Mouse (Mus musculus) mature B cell (primary cell): ENCODE data around the gene Pim1.

ENCODE experiments used
- in situ Hi-C: fragments of 300-500 bp; cut with MboI; formaldehyde crosslinking; loops from 2 replicates; pipeline ENCODE4 v1.14.3; 2019

The Pim1 gene

DNA sequence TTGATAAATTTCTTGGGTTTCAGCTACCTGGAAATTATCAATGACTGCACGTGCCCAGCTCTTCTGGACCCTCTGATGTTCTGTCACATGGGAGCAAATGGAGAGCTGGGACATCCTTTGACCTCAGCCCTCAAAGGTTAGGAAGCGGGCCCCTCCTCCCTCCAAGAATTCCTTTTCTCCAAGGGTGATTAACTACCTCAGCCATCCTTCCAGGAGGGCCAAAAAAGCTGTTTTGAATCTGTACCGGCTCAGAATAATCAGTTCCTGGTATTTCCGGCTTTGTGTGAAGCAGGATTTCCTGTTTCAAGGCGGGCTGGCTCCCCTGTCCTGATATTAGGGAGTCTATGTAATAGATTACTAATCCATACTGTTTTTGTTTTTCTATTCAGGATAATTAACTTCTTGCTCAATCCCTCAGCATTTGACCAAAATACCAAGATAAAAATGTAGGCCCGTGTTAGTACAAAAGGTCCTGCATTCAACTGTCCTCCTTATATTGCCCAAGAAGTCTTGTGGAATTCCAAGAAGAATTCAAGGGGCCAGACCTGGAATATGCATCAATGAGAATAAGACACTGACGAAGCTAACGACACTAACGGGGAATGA, 25.0 kb upstream of the Pim1 start:
- in situ Hi-C loops: no loop called here

DNA sequence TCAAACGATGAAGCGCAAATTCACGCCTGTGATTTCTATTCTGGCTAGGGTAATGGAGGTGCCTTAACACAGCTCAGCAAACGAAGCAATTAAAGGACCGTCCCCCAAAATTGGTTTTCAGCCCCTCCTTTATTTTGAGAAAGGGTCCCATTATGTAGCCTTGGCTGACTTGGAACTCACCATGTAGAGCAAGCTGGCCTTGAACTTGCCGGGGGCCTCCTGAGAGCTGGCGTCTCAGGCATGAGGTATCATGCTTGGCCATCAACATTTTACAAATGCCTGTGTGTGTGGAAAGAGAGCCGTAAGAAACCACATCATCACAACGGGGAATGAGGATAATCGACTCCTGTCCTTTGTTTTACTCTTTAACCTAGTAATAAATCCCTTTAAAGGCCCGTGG, 23.5 kb upstream of the Pim1 start:
- in situ Hi-C loops: no loop called here

- in situ Hi-C loops: no loop called here
Observed at GRCm38 (mm10) chr17:29473466-29473865, 17.1 kb upstream of the Pim1 start.

DNA sequence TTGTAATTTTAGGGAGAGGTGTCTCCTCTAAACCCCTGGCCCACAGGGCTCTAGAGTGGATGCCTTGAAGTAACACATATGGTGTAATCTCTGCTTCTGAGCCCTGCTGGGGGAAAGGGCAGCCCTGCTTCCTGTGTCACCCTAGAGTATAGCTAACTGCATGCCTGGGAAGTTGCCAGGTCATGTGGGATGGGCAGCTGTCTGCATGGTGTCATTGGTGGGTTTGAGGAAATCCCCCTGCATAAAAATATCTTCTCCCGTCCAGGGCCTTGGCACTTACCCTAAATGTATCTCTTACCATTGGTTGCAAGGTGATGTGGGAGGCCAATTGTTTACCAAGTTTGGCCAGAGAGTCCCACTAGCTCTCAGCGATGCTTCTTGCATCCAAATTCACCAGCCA, 16.5 kb upstream of the Pim1 start:
- in situ Hi-C loops: no loop called here

- in situ Hi-C loops: no loop called here
Observed at GRCm38 (mm10) chr17:29475142-29475541, 15.4 kb upstream of the Pim1 start.

DNA sequence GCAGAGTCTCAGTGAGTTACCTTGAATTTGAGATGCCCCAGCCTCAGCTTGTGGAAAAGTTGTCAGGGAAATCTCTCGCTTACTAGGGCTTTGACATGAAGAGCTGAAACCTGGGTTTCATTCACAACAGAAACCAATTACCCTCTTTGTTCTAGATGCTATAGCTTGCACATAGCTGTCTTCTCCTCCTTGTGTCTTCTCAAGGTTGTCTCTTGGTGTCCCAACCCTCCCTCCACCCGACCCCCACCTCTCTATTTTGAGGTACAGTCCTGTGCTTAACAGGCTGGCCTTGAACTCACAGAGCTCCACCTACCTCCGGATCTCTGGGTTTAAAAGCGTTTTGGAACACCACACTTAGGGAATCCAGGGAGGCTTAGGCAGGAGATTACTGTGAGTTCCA, 14.1 kb upstream of the Pim1 start:
- in situ Hi-C loops: no loop called here

DNA sequence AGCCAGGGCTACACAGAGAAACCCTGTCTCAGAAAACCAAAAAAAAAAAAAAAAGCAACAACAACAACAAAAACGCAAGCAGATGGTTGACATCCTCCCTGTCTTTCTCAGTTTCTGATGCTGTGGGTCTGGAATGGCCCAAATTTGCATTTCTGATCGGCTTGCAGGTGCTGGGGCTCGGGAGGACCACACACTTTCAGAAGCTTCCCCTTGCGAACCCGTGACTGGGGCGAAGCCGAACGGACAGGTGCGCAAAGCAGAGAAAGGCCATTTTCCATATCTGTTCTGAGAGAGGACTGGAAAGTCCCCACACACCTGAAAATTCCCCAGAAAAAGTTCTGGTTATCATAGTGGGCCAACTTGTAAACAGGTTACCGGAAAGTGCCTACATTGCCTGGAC, 13.2 kb upstream of the Pim1 start:
- in situ Hi-C loops: no loop called here

GRCm38 (mm10) chr17:29478271-29478670, 12.3 kb upstream of the Pim1 start:
- in situ Hi-C loops: no loop called here

- in situ Hi-C loops: no loop called here
Observed at GRCm38 (mm10) chr17:29480256-29480655, 10.3 kb upstream of the Pim1 start.

- in situ Hi-C loops: no loop called here
Observed at GRCm38 (mm10) chr17:29482632-29483031, 7.9 kb upstream of the Pim1 start.

DNA sequence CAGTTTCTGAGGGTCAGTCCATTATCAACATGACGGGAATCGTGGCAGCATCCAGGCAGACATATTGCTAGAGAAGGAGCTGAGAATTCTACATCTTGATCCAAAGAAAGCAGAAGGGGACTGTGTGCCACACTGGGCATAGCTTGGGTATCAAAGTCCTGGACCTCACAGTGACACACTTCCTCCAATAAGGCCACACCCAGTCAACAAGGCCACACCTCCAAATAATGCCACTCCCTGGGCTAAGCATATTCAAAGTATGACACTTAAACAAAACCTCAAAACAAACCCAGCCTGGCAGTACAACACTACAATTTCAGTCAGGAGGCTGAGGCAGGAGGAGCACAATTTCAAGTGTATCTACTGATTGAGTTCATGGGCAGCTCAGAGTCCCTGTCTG, 7.3 kb upstream of the Pim1 start:
- in situ Hi-C loops: no loop called here

DNA sequence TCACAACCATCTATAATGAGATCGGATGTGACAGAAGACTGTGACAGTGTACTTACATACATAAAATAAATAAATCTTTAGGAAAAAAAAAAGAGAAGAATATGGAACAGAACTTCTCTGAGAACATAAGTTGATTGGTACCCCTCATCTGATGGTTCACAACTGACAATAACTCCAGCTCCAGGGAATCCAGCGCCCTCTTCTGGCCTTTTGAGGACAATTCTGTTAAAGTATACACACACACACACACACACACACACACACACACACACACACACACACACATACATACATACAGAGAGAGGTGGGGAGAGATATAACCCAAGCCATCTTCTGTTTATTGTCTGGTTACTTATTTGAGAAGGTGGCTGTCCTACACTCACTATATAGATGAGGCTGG, 6.1 kb upstream of the Pim1 start:
- in situ Hi-C loops: no loop called here

- in situ Hi-C loops: loop anchor here (5.0 kb wide), 1 partner anchor 48 kb away; no protein-coding TSS in a partner anchor
Observed at GRCm38 (mm10) chr17:29485336-29486233, 5.0 kb upstream of the Pim1 start.

GRCm38 (mm10) chr17:29488257-29488977, 2.1 kb upstream of the Pim1 start:
- in situ Hi-C loops: loop anchor here (5.0 kb wide), 1 partner anchor 51 kb away; no protein-coding TSS in a partner anchor

DNA sequence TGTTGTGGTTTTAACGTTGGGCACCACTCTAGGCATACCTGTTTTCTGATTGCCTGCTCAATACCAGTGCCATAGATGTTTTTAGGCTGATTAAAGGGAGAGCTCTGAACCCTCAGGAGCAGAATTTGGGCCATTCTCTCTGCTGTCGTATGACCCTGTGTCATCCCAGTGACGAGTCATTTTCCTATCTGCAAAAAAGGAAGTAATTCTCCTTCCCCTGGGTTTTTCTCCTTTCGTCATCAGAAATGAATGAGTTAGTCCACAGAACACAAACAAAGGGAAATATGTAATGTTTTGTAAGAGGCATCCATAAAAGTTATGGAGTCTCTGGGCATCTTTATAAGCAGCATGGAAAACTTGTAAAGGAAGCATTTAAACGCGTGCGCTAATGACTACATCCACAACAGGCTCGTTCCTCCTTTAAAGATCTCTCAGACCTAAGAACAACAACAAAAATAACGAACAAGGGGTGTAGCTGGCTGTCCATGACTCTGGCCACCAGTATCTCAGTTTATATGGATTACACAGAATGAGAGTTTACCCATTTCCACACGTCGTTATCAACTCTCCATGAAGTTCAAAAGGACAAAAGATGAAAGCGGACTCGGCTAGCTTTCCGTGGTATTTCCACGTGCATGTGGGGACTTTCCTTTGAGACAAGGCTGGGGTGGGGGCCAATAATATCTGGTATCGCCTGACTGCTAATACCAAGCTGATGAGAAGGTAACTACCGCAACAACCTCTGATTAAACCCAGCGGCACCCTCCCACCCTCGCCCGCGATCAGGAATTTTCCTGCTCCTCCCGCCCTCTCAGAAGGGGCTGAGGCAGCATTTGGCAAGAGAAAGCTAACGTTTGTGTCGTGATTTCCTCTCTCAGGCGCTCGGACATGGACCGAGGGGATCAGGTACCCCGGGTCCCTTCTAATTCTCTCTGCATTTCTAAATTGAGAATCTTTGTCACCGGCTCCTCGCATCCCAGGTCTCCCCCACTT, 1.3 kb upstream of the Pim1 start:
- in situ Hi-C loops: loop anchor here (5.0 kb wide), 1 partner anchor 52 kb away; no protein-coding TSS in a partner anchor

GRCm38 (mm10) chr17:29489971-29490712, 411 bp upstream of the Pim1 start:
- in situ Hi-C loops: loop anchor here (5.0 kb wide), 2 partner anchors 53 to 93 kb away; no protein-coding TSS in a partner anchor

DNA sequence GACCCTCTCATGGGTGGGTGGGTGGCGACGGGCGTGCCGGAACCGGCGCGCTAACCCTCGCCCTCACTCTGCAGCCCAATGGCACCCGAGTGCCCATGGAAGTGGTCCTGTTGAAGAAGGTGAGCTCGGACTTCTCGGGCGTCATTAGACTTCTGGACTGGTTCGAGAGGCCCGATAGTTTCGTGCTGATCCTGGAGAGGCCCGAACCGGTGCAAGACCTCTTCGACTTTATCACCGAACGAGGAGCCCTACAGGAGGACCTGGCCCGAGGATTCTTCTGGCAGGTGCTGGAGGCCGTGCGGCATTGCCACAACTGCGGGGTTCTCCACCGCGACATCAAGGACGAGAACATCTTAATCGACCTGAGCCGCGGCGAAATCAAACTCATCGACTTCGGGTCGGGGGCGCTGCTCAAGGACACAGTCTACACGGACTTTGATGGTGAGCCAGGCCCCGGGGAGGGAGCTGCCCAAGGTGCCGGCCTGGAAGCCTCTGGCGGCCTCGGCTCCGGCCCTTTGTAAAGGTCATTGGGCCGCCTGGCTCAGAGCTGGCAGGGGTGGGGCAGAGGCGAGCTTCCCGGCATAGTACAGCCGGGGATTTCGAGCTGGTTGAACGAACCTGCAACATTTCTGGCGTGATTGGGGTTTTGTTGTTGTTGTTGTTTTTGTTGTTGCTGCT, 1.2 kb downstream of the Pim1 start:
- in situ Hi-C loops: loop anchor here (5.0 kb wide), 1 partner anchor 94 kb away; no protein-coding TSS in a partner anchor

DNA sequence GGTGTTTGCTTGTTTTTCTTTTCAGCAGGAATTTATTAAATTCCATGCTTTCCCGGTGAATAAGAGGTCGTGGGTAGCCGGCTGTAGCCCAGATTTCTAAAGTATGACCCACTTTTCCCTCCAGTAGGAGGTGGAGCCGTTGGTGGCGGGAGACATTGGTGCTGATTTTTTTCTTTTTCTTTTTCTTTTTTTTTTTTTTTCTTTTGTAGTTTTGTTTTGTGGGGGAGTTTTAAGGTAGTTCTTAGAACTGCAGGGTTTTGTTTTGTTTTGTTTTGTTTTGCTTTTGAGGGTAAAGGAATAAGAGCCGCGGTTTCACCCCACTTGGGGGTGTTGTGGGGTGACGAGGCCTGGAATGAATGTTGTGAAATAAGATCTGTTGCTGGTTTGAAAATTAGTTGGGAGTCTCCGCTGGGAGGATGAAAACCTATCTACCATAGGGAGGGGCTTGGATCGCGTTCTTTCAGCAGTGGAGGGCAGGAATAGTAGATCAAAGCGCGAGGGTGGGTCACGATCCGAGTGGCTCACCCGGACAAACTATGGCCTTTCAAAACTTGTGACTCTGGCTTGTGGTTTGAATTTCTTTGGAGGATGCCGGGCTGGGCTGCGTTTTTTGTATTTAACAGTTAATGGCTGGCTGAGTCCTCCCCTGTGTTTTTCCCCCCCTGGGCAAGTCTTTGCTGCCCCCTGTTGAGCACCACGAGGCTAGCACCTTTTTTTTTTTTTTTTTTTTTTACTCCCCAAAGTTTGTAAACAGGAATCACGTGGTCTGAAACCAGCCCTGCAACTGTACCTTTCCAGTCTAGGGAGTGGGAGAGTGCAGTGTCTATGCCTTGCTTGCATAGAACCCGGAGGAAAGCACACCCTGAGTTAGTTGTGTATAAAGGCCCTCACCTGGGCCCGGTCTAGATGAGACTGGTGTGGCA, 2.0 kb downstream of the Pim1 start:
- in situ Hi-C loops: loop anchor here (5.0 kb wide), 1 partner anchor 95 kb away; no protein-coding TSS in a partner anchor
